Mouse (Mus musculus): ENCODE results near the gene Rps16. TPM values are rescaled to one million over a fixed set of nuclear protein-coding genes. Genes with fewer than 3 reads are reported as not detected.
A peak's percentile ranks its signal among the peaks of the same experiment; 100 is the strongest.

The Rps16 gene
- total and polyA plus RNA-seq, 2 experiments, result 110 to 577 TPM

- H3K27ac ChIP-seq (replicated peaks; ENCODE audit: insufficient read depth, low read depth, low read length), result peak overlapping the region; percentile 67
- DNase-seq (ENCODE audit: extremely low read depth, low read depth, low spot score), result peak; percentile 71
- H3K4me1 ChIP-seq (ENCODE audit: control insufficient read depth, insufficient read depth, low read length), result peaks cover 29% of the 10 kb centered on the region
- H3K9ac ChIP-seq (ENCODE audit: low read depth, low read length), result no peak overlapping the region
- H3K36me3 ChIP-seq (ENCODE audit: control insufficient read depth, insufficient read depth, low read length), result peaks cover 1% of the 10 kb centered on the region; the same call in 1 of the 2 replicates
- H3K4me3 ChIP-seq (ENCODE audit: insufficient read depth, low read depth, low read length), result peak overlapping the region; percentile 12; the same call in 1 of the 2 replicates
- 48% methylated on average over 19 of the region's 19 CpGs for WGBS
- H3K79me2 ChIP-seq (ENCODE audit: control insufficient read depth, insufficient read depth, low read length), result peaks cover 32% of the 10 kb centered on the region
- no peak for TF ChIP-seq POLR2A (IDR thresholded peaks at IDR 0.05; ENCODE audit: extremely low read depth, insufficient read depth, low read length)
- TF ChIP-seq CTCF (IDR thresholded peaks at IDR 0.05; ENCODE audit: low read depth, low read length), result peak; percentile 50
- H3K27me3 ChIP-seq (ENCODE audit: control insufficient read depth, insufficient read depth, low read length), result no peaks in the 10 kb centered on the region
Observed at GRCm38 (mm10) chr7:28339213-28339917, 11.1 kb upstream of the Rps16 start.

DNA sequence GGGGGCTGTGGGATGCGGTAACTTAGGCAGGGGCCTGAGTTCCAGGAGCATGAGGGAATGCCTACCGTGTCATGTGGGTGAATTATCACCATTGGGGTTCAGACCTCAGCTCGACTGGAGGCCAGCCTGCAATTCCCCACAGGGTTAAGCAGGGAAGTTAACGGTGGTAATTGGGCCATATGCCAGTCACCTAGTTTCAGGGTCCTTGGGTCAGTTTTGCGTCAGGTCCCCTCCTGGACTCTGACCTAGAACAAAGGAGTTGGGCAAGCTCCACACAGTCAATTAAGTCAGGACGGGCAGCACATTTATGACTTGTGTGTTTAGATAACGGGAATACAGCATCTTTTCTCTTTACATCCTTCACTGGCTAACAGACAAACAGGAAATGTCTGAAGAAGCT lies 9.1 kb upstream of the Rps16 start:
- no peaks in the 10 kb centered on the region for H3K36me3 ChIP-seq (ENCODE audit: control insufficient read depth, insufficient read depth, low read length)
- H3K4me1 ChIP-seq (ENCODE audit: control insufficient read depth, insufficient read depth, low read length), result peaks cover 26% of the 10 kb centered on the region
- peak overlapping the region; percentile 87 for H3K27ac ChIP-seq (replicated peaks; ENCODE audit: insufficient read depth, low read depth, low read length)
- no peak overlapping the region for H3K4me3 ChIP-seq (ENCODE audit: insufficient read depth, low read depth, low read length)
- 0 out of 2 replicates have a peak overlapping the region, but pooled peaks have one; percentile 21 for H3K9ac ChIP-seq (ENCODE audit: low read depth, low read length)
- peaks cover 16% of the 10 kb centered on the region for H3K79me2 ChIP-seq (ENCODE audit: control insufficient read depth, insufficient read depth, low read length)
- no peaks in the 10 kb centered on the region for H3K27me3 ChIP-seq (ENCODE audit: control insufficient read depth, insufficient read depth, low read length)
- peak; percentile 87 for DNase-seq (ENCODE audit: extremely low read depth, low read depth, low spot score)
- TF ChIP-seq CTCF (IDR thresholded peaks at IDR 0.05; ENCODE audit: low read depth, low read length), result no peak
- no peak for TF ChIP-seq POLR2A (IDR thresholded peaks at IDR 0.05; ENCODE audit: extremely low read depth, insufficient read depth, low read length)
- 12% methylated on average over 7 of the region's 7 CpGs for WGBS

- no peak overlapping the region for H3K27ac ChIP-seq (replicated peaks; ENCODE audit: insufficient read depth, low read depth, low read length)
- H3K36me3 ChIP-seq (ENCODE audit: control insufficient read depth, insufficient read depth, low read length), result no peaks in the 10 kb centered on the region
- H3K9ac ChIP-seq (ENCODE audit: low read depth, low read length), result no peak overlapping the region
- peak; percentile 60 for DNase-seq (ENCODE audit: extremely low read depth, low read depth, low spot score)
- no peaks in the 10 kb centered on the region for H3K27me3 ChIP-seq (ENCODE audit: control insufficient read depth, insufficient read depth, low read length)
- H3K79me2 ChIP-seq (ENCODE audit: control insufficient read depth, insufficient read depth, low read length), result no peaks in the 10 kb centered on the region
- no peak overlapping the region for H3K4me3 ChIP-seq (ENCODE audit: insufficient read depth, low read depth, low read length)
- TF ChIP-seq CTCF (IDR thresholded peaks at IDR 0.05; ENCODE audit: low read depth, low read length) (peak; percentile 64), POLR2A (IDR thresholded peaks at IDR 0.05; ENCODE audit: extremely low read depth, insufficient read depth, low read length) (no peak)
- 0% methylated on average over 4 of the region's 4 CpGs for WGBS
- H3K4me1 ChIP-seq (ENCODE audit: control insufficient read depth, insufficient read depth, low read length), result peaks cover 25% of the 10 kb centered on the region
Observed at GRCm38 (mm10) chr7:28344637-28345036, 5.8 kb upstream of the Rps16 start.

DNA sequence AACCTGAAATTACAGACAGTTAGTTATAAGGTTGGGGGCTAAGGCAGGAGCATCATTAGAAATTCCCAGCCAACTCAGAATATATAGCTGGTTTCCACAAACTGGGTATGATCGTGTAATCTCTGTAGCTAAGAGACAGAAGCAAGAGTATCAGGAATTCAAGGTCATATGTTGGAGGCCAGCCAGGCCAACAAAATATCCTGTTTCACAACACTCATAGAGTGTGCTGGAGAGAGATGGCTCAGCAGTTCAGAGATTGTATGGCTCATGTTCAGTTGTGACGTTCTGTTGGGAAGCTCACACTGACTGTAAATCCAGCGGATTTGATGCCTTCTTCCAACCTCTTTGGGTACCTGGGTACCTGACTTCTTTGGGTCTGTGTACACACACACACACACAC lies 2.7 kb upstream of the Rps16 start:
- DNase-seq (ENCODE audit: extremely low read depth, low read depth, low spot score), result peak; percentile 93
- peak overlapping the region; percentile 93 for H3K27ac ChIP-seq (replicated peaks; ENCODE audit: insufficient read depth, low read depth, low read length)
- no peak for TF ChIP-seq POLR2A (IDR thresholded peaks at IDR 0.05; ENCODE audit: extremely low read depth, insufficient read depth, low read length)
- no peak for TF ChIP-seq CTCF (IDR thresholded peaks at IDR 0.05; ENCODE audit: low read depth, low read length)
- H3K9ac ChIP-seq (ENCODE audit: low read depth, low read length), result peak overlapping the region; percentile 52; the same call in 1 of the 2 replicates
- no peaks in the 10 kb centered on the region for H3K27me3 ChIP-seq (ENCODE audit: control insufficient read depth, insufficient read depth, low read length)
- H3K36me3 ChIP-seq (ENCODE audit: control insufficient read depth, insufficient read depth, low read length), result peaks cover 4% of the 10 kb centered on the region; the same call in 1 of the 2 replicates
- no peak overlapping the region for H3K4me3 ChIP-seq (ENCODE audit: insufficient read depth, low read depth, low read length)
- 3% methylated on average over 3 of the region's 3 CpGs for WGBS
- peaks cover 11% of the 10 kb centered on the region; the same call in 1 of the 2 replicates for H3K79me2 ChIP-seq (ENCODE audit: control insufficient read depth, insufficient read depth, low read length)
- H3K4me1 ChIP-seq (ENCODE audit: control insufficient read depth, insufficient read depth, low read length), result peaks cover 24% of the 10 kb centered on the region

GRCm38 (mm10) chr7:28348601-28349000 lies 1.9 kb upstream of the Rps16 start:
- no peaks in the 10 kb centered on the region for H3K27me3 ChIP-seq (ENCODE audit: control insufficient read depth, insufficient read depth, low read length)
- peaks cover 11% of the 10 kb centered on the region; the same call in 1 of the 2 replicates for H3K79me2 ChIP-seq (ENCODE audit: control insufficient read depth, insufficient read depth, low read length)
- H3K36me3 ChIP-seq (ENCODE audit: control insufficient read depth, insufficient read depth, low read length), result peaks cover 11% of the 10 kb centered on the region
- no peak for DNase-seq (ENCODE audit: extremely low read depth, low read depth, low spot score)
- no peak for TF ChIP-seq CTCF (IDR thresholded peaks at IDR 0.05; ENCODE audit: low read depth, low read length)
- TF ChIP-seq POLR2A (IDR thresholded peaks at IDR 0.05; ENCODE audit: extremely low read depth, insufficient read depth, low read length), result no peak
- peaks cover 28% of the 10 kb centered on the region for H3K4me1 ChIP-seq (ENCODE audit: control insufficient read depth, insufficient read depth, low read length)
- H3K4me3 ChIP-seq (ENCODE audit: insufficient read depth, low read depth, low read length), result no peak overlapping the region
- WGBS, result 90% methylated on average over 7 of the region's 7 CpGs
- H3K9ac ChIP-seq (ENCODE audit: low read depth, low read length), result no peak overlapping the region
- no peak overlapping the region; the same call in 1 of the 2 replicates for H3K27ac ChIP-seq (replicated peaks; ENCODE audit: insufficient read depth, low read depth, low read length)

DNA sequence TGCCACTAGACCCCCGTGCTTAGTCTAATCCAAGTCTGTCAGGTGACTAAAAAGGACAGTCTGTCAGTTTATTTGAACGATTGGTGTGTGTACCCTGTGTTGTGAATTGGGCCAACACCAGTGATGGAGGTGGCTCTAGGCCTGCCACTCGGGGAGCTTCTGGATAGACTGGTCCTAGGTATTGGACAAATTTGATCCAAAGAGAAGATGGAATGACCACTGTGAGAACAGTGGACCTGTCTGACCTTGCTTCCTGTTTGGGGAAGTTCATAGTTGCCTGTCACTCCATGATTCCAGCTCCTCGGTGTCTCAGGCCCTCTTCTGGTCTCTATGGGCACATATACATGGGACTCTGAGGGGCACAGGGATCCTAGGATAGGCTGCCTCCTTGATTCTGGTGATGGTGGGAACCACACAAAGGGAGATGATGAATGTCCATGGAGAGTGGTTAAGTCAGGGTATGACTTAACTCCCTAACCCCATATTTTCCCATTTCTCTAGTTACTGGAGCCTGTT lies 1.3 kb downstream of the Rps16 start:
- peaks cover 26% of the 10 kb centered on the region for H3K4me1 ChIP-seq (ENCODE audit: control insufficient read depth, insufficient read depth, low read length)
- peak overlapping the region; percentile 83 for H3K4me3 ChIP-seq (ENCODE audit: insufficient read depth, low read depth, low read length)
- no peaks in the 10 kb centered on the region for H3K27me3 ChIP-seq (ENCODE audit: control insufficient read depth, insufficient read depth, low read length)
- no peak for TF ChIP-seq CTCF (IDR thresholded peaks at IDR 0.05; ENCODE audit: low read depth, low read length)
- TF ChIP-seq POLR2A (IDR thresholded peaks at IDR 0.05; ENCODE audit: extremely low read depth, insufficient read depth, low read length), result no peak
- peaks cover 11% of the 10 kb centered on the region; the same call in 1 of the 2 replicates for H3K79me2 ChIP-seq (ENCODE audit: control insufficient read depth, insufficient read depth, low read length)
- WGBS, result 7% methylated on average over 4 of the region's 4 CpGs
- peak overlapping the region; percentile 55 for H3K9ac ChIP-seq (ENCODE audit: low read depth, low read length)
- DNase-seq (ENCODE audit: extremely low read depth, low read depth, low spot score), result no peak
- H3K36me3 ChIP-seq (ENCODE audit: control insufficient read depth, insufficient read depth, low read length), result peaks cover 15% of the 10 kb centered on the region
- H3K27ac ChIP-seq (replicated peaks; ENCODE audit: insufficient read depth, low read depth, low read length), result no peak overlapping the region

Measured in liver, adult 2 months (tissue).